Mouse (Mus musculus) ovary, postnatal 36 days (tissue): ENCODE measurements around the gene Nek7.
A peak's percentile ranks its signal among the peaks of the same experiment; 100 is the strongest.

Source experiments
- DNase-seq: peaks from one replicate; pipeline ENCODE4 v3.0.0; 2022; ENCODE audit warnings: low spot score, mixed read lengths

Nek7 gene

DNA sequence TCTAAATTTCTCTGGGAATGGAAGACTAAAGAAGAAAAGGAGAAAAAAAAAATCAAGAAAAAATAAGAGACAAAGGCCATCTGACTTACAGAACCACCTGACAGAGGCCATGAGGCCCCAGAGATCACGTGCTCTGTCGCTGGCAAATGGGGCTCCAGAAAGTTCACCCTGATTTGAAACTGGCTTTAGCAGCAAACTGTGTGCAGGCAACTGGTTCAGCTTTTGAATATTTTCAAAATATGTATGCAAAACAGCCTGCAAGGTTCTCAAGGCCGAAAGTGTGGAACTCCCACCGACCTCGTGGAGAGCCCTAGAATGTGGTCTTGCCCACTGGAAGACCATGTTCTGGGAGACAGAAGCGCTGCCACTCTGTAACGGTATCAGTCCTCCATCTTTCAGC lies 11.6 kb downstream of the Nek7 start:
- DNase-seq: no peak

DNA sequence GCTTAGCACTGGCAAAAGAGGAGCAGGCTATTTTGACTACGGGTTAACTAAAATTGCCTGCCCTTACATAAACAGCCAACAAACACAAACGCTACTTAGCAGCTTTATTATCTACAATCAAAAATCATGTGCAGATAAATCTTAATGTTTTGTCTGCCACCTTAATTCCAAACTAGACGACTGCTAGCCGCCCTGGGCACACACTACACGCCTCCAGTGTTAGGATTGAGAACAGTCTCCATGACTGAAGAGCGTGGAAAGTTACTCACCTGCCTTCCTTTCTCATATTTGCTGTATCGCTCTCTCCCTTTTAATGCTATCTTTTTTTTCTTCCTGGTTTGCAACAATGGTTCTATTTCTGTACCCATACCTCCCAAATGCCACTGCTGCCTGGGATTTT lies 12.1 kb downstream of the Nek7 start:
- no peak for DNase-seq

DNA sequence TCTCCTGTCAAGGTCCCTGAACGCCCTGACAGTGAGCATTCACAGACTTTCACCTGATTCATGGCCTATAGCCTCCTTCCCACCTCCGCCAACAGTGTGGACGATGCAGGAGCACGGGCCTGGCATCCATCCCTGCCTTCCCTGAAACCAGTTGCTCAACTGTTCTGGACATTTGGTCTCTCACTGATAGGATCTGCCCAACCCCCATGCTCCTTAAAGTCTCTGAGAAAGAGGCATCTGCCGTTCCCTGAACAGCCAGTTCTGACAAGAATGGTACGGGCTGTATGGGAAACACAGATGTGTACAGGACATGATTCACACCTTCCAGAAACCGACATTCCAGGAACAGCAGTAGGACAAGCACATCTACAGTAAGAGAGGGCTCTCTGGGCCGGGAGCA lies 13.2 kb downstream of the Nek7 start:
- DNase-seq: peak; percentile 22

DNA sequence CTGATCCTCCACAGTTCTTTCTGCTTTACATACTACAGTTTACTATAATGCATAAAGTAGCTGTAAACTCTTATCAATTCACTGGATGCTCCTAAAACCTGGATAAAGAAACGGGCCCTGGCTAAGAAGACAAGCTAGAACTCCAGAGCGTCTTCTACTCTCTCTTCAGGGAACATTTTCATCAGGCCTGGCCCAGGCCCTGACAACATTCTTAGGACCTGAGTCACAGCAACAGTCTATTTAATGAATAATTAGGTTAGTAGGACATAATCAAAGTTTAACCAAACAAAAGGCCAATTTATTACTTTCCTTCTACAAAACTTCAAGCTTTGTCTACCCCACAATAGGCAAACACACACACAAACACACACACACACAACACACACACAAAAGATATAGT lies 15.2 kb downstream of the Nek7 start:
- DNase-seq: no peak

DNA sequence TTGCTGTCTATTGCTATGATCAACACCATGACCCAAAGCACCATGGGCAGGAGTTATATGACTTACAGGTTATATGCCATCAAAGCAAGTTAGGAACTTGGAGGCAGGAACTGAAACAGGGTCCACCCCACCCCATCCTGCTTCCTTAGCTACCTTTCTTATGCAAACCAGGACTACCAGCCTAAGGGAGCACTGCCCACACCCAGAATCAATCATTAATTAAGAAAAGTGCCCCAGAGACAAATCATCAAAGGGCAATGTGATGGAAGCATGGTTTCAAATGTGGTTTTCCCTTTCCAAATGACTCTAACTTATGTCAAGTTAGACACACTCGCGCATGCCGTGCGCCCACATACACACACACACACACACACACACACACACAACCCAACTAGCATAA lies 16.0 kb downstream of the Nek7 start:
- no peak for DNase-seq

DNA sequence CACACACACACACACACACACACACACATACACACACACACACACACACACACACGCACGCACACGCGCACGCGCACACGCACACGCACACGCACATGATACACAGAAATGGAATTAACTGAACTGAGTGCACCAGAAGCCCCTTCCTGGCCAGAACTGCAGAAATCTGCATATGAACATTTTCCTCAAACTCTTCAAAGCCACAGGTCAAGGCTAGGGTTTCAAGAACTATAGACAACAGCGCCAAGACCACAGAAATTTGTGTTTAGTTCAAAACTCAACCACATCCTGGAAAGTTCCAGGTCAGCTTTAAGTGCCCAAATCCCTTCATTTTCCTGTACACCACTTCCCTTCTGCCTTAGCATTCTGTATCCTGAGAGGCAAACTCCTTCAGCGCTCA lies 21.9 kb downstream of the Nek7 start:
- DNase-seq: no peak

DNA sequence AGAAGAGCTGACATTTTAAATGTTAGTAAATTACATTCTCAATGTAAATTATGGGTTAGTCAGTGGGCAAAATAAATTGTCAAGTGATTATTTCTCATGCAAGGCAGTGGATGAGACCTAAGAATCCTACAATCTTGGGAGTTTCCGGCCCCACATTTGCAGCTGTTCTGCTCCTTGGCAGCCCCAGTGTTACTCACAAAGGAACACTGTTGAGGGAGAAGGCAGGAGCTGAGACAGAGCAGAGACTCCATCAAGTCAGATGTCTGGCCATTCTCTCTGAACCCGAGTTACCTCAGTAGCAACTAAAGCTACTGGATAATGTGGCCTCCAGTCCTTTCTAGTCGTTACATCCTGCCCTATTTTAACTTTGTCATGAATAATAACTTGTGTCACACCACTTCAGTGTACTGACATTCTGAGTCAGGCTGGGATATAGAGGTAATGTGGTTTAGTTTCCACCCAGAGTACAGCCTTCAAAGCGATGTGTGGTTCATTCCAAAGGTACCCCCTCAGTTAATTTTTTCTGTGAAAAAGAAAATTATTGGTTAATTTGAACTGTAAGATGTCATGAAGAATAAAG lies 23.7 kb downstream of the Nek7 start:
- DNase-seq: no peak

DNA sequence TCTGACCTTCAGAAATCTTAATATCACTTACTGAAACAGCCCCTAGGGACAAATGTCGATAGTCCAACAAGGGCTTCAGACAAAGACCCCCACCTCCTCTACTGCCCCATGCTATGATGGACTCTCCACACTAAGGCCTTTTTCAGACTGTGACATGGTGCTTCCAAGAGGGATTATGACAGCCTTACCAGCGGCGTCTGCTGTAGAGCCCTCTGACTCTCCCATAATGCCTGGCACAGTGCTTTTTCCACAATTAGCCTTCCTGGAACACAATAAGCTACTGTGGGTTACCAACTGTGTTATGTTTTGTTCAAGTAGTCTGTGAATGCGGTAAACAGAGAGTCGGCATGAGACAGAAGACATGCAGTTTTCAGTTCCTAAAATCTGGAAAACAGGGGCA lies 25.0 kb downstream of the Nek7 start:
- DNase-seq: no peak

DNA sequence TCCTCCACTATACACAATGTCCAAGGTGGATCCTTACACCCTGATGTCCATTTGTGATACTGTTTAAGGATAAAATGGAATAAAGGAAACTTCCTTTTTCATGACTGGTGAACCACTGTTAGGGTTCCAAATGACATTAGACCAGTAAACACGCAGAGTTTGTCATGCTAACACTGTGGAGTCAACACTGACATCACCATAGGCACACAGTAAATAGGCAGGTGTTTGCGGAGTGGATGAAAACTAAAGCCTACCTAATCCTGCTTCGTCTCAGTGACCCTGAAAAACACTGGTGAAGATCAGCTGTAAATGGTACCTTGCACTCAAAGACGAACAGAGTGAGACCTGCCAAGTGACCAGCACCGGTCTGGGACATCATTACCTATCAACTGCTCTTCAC lies 26.0 kb downstream of the Nek7 start:
- DNase-seq: no peak

DNA sequence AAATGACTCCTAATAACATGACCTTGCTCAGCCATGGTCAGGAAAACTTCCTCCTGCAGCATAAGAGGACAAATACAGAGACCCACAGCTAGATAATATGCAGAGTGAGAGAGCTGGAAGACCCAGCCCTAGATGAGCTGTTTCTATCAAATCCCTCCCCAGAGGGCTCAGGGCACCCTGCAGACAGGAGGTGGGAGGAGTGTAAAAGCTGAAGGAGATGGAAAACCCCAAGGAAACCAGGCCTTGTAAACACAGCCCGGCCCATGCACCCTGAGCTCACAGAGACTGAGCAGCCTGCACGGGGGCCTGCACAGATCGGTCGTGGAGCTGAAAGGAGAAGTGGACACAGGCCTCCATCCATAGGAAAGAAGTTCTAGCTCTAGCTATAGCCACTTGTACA lies 27.5 kb downstream of the Nek7 start:
- DNase-seq: no peak

DNA sequence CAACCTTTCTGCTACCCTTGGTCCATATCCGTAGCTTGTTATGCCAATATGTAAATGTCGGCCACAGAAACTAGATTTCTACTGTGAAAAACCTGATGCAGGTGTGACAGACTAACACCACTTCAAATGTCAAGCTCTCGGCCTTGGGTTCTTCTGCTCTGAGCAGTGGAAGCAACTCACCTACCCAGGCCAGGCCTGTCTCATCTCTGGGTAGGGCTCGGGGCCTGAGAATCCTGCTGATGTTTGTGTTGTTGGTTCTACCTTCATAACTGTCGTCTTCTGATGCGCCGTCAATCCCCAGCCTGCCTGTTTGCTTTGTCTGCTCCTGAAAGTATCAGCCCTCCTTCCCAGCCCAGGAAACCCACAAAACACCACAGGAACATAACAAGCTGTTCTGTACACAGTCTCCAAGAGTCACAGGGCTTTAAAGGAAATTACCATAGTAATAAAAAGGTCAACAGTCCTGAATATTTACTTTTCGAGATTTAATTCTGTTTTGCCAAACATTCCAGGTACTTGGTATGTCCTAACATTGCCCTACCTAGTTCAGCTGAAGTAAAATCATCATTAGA lies 29.4 kb downstream of the Nek7 start:
- DNase-seq: no peak

DNA sequence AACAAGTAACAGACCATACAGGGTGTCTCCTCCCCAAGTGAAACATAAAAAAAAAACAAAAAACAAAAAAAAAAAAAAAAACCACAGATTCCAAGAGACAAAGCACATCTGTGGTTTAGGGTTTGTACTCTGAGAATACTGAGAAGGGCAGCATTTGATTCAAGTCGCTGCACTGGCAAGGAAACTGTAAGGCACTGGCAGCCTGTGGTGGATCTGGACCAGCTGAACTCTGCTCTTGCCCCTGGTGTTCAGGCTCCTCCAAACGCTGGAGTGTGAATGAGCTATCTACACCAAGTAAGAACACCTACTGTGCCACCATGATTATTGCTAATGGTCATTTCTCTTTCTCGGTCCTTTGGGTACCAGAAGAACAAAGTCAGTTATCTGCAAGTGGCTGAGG lies 30.8 kb downstream of the Nek7 start:
- DNase-seq: no peak

DNA sequence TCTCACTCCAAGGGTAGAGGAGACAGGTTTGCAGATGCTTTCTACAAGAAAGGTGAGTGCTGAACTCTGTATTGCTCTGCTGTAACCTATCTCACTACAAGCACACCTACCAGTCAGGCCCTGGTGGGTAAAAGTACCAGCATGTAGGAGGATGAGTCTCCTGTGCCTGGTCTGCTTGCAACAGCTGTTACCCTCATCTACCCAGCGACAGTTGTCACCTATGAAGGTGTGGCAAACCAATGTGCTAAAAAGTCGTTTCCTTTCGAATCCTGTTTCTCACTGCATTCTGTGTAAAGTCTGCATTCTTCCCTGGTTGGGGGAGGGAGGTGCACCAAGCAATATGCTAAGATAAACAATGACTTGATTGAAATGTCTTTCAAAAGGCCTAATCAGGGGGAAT lies 32.1 kb downstream of the Nek7 start:
- no peak for DNase-seq

DNA sequence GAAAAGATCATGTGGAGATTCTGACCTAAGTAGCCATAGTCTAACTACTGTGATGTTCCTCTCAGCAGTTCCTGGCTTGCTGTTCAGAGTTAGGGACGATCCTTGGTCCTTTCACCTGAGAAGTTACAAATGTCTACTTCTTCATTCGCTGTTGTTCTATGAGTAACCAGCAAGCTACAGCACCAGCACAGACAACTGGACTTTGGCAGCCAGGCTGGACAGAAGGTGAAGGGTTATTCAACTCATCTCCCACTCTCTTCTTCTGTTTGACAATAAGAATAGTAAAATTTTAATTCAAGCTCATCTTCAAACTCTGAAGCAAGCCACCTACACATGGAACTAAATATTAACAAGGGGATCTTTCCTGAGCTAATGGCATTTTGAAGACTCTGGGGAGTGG lies 33.0 kb downstream of the Nek7 start:
- no peak for DNase-seq

DNA sequence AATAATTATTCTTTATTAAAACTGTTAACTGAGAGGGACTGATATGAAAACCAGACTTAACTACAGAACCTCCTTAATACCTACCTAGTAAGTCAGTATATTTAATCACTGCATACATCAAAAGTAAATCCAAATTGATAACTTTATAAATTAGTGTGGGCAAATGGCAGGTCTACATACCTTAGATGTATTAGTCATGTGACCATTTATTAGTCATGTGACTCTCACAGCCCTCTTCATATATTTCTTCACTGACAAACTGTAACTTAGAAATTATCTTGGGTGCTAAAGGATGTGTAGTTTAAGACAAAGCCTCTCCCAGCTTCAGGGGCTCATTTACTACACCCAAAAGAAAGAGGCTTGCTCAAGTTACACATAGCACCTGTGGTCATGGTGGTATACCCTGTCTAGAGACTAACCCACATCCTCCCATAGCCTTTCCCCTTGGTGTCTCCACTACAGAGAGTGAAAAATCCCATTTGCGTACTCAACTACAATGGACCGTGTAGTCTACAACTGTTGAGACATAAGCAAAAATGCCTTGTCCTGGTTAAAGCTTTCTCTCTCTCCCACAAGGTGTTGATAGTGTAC lies 35.4 kb downstream of the Nek7 start:
- DNase-seq: no peak

DNA sequence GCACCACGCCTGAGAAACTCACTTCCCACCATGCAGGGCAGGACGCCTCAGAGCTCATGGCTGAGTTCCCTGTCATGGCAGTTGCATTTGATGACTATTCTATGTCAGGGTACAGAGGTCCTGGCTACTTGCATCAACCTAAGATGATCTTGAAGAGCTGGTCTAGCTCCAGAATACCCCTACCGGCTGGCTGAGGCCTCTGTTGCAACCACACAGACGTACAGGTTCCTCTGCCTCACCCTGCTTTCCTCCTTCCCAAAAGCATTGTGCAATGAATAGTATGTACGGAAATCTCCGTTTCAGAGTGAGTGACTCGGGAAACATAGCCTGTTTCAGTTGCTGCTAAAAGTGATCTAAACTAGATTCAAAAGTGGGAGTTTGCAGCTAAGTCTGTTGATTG lies 37.7 kb downstream of the Nek7 start:
- no peak for DNase-seq

DNA sequence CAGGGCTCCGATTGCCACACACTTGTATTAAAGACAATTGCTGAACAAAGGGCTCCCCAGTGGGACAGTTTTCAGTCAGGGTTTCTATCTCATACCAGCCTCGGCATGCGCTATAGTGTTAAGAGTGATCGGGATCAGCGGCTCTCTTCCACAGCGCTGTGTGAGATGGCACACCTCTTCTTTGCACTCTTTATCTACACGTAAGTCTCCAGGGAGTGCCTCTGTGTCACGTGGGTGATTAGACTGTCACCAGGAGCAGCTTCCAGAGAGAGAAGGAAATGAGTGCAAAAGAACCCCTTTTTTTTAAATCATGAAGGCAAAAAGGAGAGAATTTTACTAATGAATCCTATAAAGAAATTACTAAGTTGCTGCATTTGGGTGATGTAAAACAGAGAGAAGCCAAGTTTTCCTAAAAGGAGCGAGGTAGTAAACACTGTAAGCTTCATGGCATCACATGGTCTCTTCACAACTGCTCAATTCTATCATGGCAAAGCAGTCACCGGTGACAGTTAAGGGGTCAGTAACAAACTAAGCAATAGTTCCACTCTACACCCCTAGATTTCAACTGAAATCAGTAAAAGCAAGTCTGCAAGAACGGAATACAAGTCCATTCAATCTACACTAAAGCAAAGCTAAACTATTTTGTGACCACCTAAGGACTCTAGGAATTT lies 40.0 kb downstream of the Nek7 start:
- DNase-seq: no peak

DNA sequence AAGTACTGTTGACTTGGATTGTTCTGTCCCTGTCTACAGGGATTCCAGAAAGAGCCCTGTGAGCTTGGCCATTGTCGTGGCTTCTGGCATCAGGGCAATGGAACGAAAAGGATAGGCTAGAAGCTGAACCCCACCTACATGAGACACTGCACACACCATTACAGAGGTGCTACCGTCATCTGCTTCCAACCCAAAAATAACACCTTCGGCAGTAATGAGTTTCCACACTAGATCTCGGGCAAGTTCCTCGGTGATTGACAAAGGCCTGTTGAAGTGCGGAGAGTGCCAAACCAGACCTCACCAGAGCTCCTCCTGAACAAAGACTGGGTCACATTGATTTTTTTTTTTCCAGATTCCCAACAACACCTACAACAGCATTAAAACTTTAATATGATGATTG lies 40.7 kb downstream of the Nek7 start:
- no peak for DNase-seq

DNA sequence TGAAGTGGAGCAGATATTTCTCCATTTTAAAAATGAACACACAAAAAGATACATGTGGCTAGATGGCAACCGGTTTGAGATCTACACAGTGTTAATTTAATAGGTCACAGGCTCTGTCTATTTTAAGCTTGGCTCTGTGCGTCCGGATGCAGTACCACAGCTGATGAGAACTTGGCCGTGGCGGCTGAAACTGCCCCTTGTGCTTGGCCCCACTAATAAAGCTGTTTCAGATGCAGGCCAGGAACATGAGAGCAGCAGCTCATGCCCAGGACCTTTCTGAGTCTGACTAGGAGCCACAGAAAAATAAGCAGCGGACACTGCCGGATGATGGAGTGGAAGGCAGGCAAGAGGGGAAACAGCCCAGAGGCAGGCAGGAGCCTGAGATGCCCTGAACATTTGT lies 43.1 kb downstream of the Nek7 start:
- DNase-seq: no peak

DNA sequence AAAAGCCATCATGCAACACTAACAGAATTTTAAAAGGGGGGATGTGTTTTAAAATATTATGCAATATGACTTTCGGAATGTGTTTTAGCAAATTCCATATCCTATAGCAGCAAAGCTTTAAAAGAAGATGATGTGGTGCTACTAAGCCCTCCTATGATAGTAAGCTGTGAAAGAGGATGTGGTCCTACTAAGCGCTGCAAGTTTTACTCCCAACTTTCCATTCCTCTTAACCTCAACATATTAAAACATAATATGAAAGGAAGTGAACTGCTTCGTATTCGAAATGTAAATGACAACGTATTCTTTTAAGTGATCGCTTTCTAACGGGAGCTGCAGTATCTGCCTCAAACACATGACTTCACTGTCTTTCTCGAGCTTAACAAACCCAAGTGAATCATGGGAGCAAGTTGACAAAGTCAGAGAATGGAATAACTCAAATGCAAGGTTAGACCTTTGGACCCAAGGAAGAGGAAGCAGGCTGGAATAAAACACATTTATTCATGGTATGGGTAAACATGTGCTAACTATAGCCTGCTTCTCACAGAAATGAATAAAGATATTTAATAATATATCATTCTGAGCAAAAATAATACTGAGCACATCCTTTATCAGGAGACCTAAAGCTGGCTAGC lies 43.8 kb downstream of the Nek7 start:
- no peak for DNase-seq

DNA sequence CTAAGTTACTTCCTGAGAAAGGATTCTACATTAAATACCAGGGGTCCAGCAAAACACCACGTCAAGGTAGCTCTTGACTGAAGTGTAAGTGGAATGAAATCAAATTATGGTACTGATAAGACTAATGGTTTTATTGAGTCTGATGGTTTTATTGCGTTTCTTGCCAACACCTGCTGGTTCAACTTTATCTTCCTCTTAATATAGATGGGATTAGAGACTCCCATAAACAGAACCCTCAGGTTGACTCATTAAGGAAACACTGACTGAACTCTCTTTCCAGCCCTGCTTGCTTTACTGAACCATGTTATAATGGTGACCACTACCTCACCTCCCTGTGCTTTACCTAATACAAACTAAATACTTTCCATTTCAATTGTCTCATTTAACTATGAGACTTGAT lies 44.3 kb downstream of the Nek7 start:
- DNase-seq: no peak

DNA sequence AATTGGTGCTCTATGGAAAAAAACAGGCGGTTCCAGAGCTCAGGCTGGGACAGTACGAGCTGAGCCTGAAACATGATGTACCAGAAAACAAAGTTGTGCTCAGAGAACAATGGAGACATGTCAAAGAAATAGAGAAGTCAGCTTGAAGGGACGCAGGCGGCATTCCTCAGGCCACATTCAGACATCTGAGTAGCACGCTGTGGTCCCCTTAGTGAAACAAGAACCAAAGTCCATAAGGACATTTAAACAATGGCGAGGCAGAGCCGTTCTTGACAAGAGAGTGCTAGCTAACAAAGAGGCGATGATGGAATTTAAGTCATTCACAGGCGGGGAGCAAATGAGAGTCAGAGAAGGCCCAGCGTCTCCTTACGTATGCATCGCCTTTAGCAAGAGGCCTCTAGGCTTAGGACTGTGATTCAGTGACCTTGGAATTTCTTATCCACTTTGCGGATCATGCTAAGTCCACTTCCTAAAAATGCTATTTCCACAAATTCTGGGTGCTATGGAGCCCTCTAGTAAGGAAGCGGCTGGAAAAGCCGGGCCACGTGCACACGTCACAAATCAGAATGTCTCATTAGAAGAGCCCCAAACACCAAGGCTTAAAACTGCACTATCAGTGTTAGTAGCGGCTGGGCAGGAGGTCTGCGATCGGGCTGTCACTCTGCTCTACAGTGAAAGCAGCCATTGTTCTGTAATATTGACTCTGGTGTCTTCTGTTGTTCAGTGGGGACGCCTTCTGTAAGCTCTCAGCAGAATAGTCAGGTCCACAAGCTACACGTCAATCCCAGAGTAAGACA lies 48.2 kb downstream of the Nek7 start:
- DNase-seq: no peak
